Mouse (Mus musculus): Measurements from ENCODE around the gene Fcgr2b. TPM values are rescaled to one million over a fixed set of nuclear protein-coding genes. Genes with fewer than 3 reads are reported as not detected.

Fcgr2b gene
- polyA plus RNA-seq, 1 experiment, result 14.7 TPM

DNA sequence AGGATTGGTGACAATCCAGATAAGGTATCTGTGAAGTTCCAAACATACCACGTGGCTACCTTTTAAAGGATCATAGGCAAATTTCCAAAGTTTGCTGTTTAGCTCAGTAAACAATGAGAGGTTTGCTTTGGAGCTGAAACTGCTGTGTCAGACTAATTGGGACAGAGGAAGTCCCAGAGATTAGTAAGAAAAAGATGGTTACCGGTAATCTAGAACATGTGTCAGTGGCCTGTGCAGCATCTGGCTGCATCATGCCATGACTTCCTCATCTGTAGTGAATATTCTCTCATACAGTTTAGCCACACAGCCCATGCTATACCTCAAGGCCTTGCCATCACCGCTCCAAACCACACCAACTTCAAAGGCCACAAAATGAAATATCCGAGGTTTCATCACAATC lies 3.4 kb downstream of the Fcgr2b start:
- Histone ChIP-seq H3K27me3 (ENCODE audit: control insufficient read depth, insufficient read depth, low read length) (no peaks in the 10 kb centered on the region), H3K4me1 (replicated peaks; ENCODE audit: control insufficient read depth, insufficient read depth, low read length) (peaks cover 3% of the 10 kb centered on the region), H3K36me3 (ENCODE audit: control insufficient read depth, insufficient read depth, low read length) (no peaks in the 10 kb centered on the region), H3K4me3 (ENCODE audit: control insufficient read depth, insufficient read depth, low read length) (no peak overlapping the region), H3K27ac (ENCODE audit: control insufficient read depth, insufficient read depth, low read length) (no peak overlapping the region)
- no peak for DNase-seq
- WGBS, result 34% methylated on average over 4 of the region's 4 CpGs
- TF ChIP-seq CTCF (IDR thresholded peaks at IDR 0.05; ENCODE audit: borderline replicate concordance, control insufficient read depth, extremely low read depth, insufficient read depth, low read length, poor library complexity), result no peak
- no peak for TF ChIP-seq POLR2A (IDR thresholded peaks at IDR 0.05; ENCODE audit: control insufficient read depth, extremely low read depth, insufficient read depth, low read length, poor library complexity)

DNA sequence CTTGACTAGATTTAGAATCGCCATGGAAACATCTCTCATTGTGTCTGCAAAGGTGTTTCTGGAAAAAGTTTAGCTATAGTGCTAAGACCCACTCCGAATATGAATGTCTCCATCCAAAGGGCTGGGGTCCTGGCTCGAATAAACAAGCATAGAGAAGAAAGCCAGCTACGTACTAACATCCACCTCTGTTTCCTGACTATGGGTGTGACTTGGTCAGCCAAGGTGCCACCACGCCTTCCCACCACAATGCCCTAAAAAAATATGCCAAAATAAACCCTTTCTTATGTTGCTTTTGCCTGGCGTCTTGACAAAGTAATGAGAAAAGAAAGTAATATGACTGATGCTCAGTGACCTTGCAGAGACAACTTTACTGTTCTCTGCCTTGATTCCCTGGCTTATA lies 3.9 kb downstream of the Fcgr2b start:
- 85% methylated on average over 6 of the region's 6 CpGs for WGBS
- H3K27ac ChIP-seq (ENCODE audit: control insufficient read depth, insufficient read depth, low read length), result no peak overlapping the region

DNA sequence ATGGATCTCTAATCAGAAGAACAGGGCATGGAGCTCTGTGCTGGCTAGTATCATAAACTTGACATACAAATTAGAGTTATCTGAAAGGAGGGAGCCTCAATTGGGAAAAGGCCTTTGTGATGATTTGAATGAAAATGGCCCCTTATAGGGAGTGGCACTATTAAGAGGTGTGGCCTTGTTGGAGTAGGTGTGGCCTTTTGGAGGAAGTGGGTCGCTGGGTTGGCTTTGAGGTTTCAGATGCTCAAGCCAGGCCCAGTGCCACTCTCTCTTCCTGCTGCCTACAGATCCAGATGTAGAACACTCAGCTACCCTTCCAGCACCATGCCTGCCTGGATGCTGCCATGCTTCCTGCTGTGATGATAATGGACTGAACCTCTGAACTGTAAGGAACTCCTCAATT lies 7.8 kb downstream of the Fcgr2b start:
- Histone ChIP-seq H3K4me1 (replicated peaks; ENCODE audit: control insufficient read depth, insufficient read depth, low read length) (no peaks in the 10 kb centered on the region), H3K36me3 (ENCODE audit: control insufficient read depth, insufficient read depth, low read length) (no peaks in the 10 kb centered on the region), H3K27ac (ENCODE audit: control insufficient read depth, insufficient read depth, low read length) (no peak overlapping the region), H3K4me3 (ENCODE audit: control insufficient read depth, insufficient read depth, low read length) (no peak overlapping the region), H3K27me3 (ENCODE audit: control insufficient read depth, insufficient read depth, low read length) (no peaks in the 10 kb centered on the region)
- 76% methylated on average over 1 of the region's 1 CpGs for WGBS
- no peak for DNase-seq
- no peak for TF ChIP-seq POLR2A (IDR thresholded peaks at IDR 0.05; ENCODE audit: control insufficient read depth, extremely low read depth, insufficient read depth, low read length, poor library complexity)
- no peak for TF ChIP-seq CTCF (IDR thresholded peaks at IDR 0.05; ENCODE audit: borderline replicate concordance, control insufficient read depth, extremely low read depth, insufficient read depth, low read length, poor library complexity)

More for the DNA sequence above, 3.9 kb downstream of the Fcgr2b start:
- no peak overlapping the region for H3K4me3 ChIP-seq (ENCODE audit: control insufficient read depth, insufficient read depth, low read length)
- no peak for DNase-seq
- H3K27me3 ChIP-seq (ENCODE audit: control insufficient read depth, insufficient read depth, low read length), result no peaks in the 10 kb centered on the region
- H3K4me1 ChIP-seq (replicated peaks; ENCODE audit: control insufficient read depth, insufficient read depth, low read length), result peaks cover 3% of the 10 kb centered on the region
- H3K36me3 ChIP-seq (ENCODE audit: control insufficient read depth, insufficient read depth, low read length), result no peaks in the 10 kb centered on the region
- no peak for TF ChIP-seq CTCF (IDR thresholded peaks at IDR 0.05; ENCODE audit: borderline replicate concordance, control insufficient read depth, extremely low read depth, insufficient read depth, low read length, poor library complexity)
- no peak for TF ChIP-seq POLR2A (IDR thresholded peaks at IDR 0.05; ENCODE audit: control insufficient read depth, extremely low read depth, insufficient read depth, low read length, poor library complexity)

- no peak overlapping the region for H3K27ac ChIP-seq (ENCODE audit: control insufficient read depth, insufficient read depth, low read length)
- 54% methylated on average over 3 of the region's 3 CpGs for WGBS
- DNase-seq, result no peak
- no peaks in the 10 kb centered on the region for H3K36me3 ChIP-seq (ENCODE audit: control insufficient read depth, insufficient read depth, low read length)
- no peaks in the 10 kb centered on the region for H3K4me1 ChIP-seq (replicated peaks; ENCODE audit: control insufficient read depth, insufficient read depth, low read length)
- no peak overlapping the region for H3K4me3 ChIP-seq (ENCODE audit: control insufficient read depth, insufficient read depth, low read length)
- no peak for TF ChIP-seq POLR2A (IDR thresholded peaks at IDR 0.05; ENCODE audit: control insufficient read depth, extremely low read depth, insufficient read depth, low read length, poor library complexity)
- TF ChIP-seq CTCF (IDR thresholded peaks at IDR 0.05; ENCODE audit: borderline replicate concordance, control insufficient read depth, extremely low read depth, insufficient read depth, low read length, poor library complexity), result no peak
- no peaks in the 10 kb centered on the region for H3K27me3 ChIP-seq (ENCODE audit: control insufficient read depth, insufficient read depth, low read length)
Measured at GRCm38 (mm10) chr1:170967581-170967980, 8.8 kb downstream of the Fcgr2b start.

GRCm38 (mm10) chr1:170963087-170963486 lies 13.3 kb downstream of the Fcgr2b start:
- Histone ChIP-seq H3K36me3 (ENCODE audit: control insufficient read depth, insufficient read depth, low read length) (no peaks in the 10 kb centered on the region), H3K27me3 (ENCODE audit: control insufficient read depth, insufficient read depth, low read length) (no peaks in the 10 kb centered on the region), H3K4me1 (replicated peaks; ENCODE audit: control insufficient read depth, insufficient read depth, low read length) (no peaks in the 10 kb centered on the region), H3K27ac (ENCODE audit: control insufficient read depth, insufficient read depth, low read length) (no peak overlapping the region), H3K4me3 (ENCODE audit: control insufficient read depth, insufficient read depth, low read length) (no peak overlapping the region)
- WGBS, result 94% methylated on average over 7 of the region's 7 CpGs
- no peak for TF ChIP-seq CTCF (IDR thresholded peaks at IDR 0.05; ENCODE audit: borderline replicate concordance, control insufficient read depth, extremely low read depth, insufficient read depth, low read length, poor library complexity)
- TF ChIP-seq POLR2A (IDR thresholded peaks at IDR 0.05; ENCODE audit: control insufficient read depth, extremely low read depth, insufficient read depth, low read length, poor library complexity), result no peak
- DNase-seq, result no peak

DNA sequence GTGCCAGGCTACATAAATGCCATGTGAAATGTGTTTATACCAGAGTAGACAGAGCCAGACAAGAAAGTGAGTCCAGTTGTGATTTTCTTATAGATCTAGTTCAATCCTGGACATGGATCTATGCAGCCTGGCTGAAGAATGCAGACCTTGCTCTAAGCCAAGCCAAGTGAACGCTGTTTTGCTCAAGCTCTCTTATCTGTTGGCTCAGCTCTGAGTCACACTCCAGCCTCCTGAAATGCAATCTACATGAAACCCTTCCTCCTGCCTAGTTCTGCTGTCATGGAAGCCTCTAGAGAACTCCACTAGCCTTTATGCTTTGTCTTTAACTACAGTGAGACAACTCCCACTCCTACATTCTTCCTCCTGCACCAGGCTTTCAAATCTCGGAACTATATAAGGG lies 14.0 kb downstream of the Fcgr2b start:
- Histone ChIP-seq H3K36me3 (ENCODE audit: control insufficient read depth, insufficient read depth, low read length) (no peaks in the 10 kb centered on the region), H3K27me3 (ENCODE audit: control insufficient read depth, insufficient read depth, low read length) (no peaks in the 10 kb centered on the region), H3K4me1 (replicated peaks; ENCODE audit: control insufficient read depth, insufficient read depth, low read length) (no peaks in the 10 kb centered on the region), H3K4me3 (ENCODE audit: control insufficient read depth, insufficient read depth, low read length) (no peak overlapping the region), H3K27ac (ENCODE audit: control insufficient read depth, insufficient read depth, low read length) (no peak overlapping the region)
- 87% methylated on average over 2 of the region's 2 CpGs for WGBS
- DNase-seq, result no peak
- TF ChIP-seq POLR2A (IDR thresholded peaks at IDR 0.05; ENCODE audit: control insufficient read depth, extremely low read depth, insufficient read depth, low read length, poor library complexity) (no peak), CTCF (IDR thresholded peaks at IDR 0.05; ENCODE audit: borderline replicate concordance, control insufficient read depth, extremely low read depth, insufficient read depth, low read length, poor library complexity) (no peak)

- Histone ChIP-seq H3K27ac (ENCODE audit: control insufficient read depth, insufficient read depth, low read length) (no peak overlapping the region), H3K4me1 (replicated peaks; ENCODE audit: control insufficient read depth, insufficient read depth, low read length) (no peaks in the 10 kb centered on the region), H3K36me3 (ENCODE audit: control insufficient read depth, insufficient read depth, low read length) (no peaks in the 10 kb centered on the region), H3K4me3 (ENCODE audit: control insufficient read depth, insufficient read depth, low read length) (no peak overlapping the region), H3K27me3 (ENCODE audit: control insufficient read depth, insufficient read depth, low read length) (no peaks in the 10 kb centered on the region)
- TF ChIP-seq POLR2A (IDR thresholded peaks at IDR 0.05; ENCODE audit: control insufficient read depth, extremely low read depth, insufficient read depth, low read length, poor library complexity) (no peak), CTCF (IDR thresholded peaks at IDR 0.05; ENCODE audit: borderline replicate concordance, control insufficient read depth, extremely low read depth, insufficient read depth, low read length, poor library complexity) (no peak)
- no peak for DNase-seq
- 84% methylated on average over 6 of the region's 6 CpGs for WGBS
Measured at GRCm38 (mm10) chr1:170961101-170961500, 15.2 kb downstream of the Fcgr2b start.
